Mouse (Mus musculus): ENCODE measurements around the gene Phox2a.

Phox2a gene

DNA sequence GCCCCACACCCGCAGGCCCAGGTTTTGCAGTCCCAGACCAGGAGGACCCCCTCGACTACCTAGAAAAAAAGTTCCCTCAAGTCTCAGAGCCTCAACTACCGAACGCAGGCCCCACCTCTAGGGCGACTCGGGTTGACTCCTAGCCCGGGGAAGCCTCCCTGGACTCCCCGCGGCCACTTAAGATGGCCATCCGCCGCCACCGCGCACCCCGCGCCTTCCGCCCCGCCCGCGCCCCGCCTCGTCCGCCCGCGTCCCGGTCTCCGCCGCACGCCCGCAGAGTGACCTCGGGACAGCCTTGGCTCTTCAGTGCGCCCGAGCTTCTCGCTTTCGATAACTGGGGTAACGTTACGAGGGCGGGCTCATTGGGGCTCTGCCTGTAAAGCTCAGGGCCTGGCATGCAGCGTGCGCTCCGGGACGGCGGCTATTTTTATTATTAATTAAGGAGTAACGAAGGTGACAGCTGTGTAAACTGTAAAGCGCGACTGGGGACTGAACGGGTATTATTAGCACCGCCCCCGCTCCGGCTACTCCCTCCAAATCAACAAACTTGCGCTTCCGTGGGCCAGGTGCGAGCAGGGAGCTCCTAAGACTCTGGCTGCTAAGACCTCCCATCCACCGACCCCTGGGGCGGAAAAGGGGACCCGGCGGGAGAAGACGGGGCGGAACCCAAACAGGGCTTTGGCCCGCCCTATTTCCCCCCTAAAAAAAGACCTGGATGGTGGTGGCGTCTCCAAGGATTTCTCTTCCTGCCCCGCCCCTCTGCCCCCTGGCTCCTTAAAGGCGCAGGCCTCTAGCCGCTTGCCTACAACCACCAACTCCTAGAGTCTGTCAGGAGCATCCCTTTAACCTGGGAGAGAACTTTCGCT is 19.7 kb downstream of the Phox2a start, which contains the start of gene Inppl1:
Gene Inppl1, minus strand, starts transcription at position 624 of the 866 bp plus-strand sequence.
- peak; percentile 30 to 51 for DNase-seq (ENCODE audit: low spot score in 2 of 2)

GRCm38 (mm10) chr7:101844186-101844585 is 26.1 kb downstream of the Phox2a start:
- no peak for DNase-seq (ENCODE audit: low spot score in 2 of 2)

GRCm38 (mm10) chr7:101847934-101848333 is 29.8 kb downstream of the Phox2a start:
- DNase-seq (ENCODE audit: low spot score in 2 of 2) = no peak

- DNase-seq (ENCODE audit: low spot score in 2 of 2) = no peak
These were observed 33.6 kb downstream of the Phox2a start for GRCm38 (mm10) chr7:101851689-101852088.

- DNase-seq (ENCODE audit: low spot score in 2 of 2) = no peak
These were observed 34.7 kb downstream of the Phox2a start for GRCm38 (mm10) chr7:101852846-101853245.

GRCm38 (mm10) chr7:101853816-101854215 is 35.7 kb downstream of the Phox2a start:
- no peak for DNase-seq (ENCODE audit: low spot score in 2 of 2)

DNA sequence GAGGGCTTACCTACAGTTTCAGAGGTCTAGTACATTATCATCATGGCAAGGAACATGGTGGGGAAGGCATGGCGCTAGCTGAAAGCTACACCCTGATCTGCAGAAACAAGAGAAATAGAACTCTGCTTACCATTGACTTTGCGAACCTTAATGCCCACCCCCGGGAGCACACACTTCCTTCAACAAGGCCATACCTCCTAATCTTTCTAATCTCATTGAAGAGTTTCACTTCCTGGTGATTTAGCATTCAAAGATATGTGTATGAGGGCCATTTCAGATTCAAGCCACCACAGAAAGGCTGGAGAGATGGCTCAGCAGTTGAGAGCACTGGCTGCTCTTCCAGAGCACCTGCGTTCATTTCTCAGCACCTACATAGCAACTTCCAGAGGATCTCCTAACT is 39.0 kb downstream of the Phox2a start, which contains the start of gene Folr2:
Gene Folr2, minus strand, starts transcription at position 101 of the 400 bp plus-strand sequence.
- DNase-seq (ENCODE audit: low spot score in 2 of 2) = no peak

DNA sequence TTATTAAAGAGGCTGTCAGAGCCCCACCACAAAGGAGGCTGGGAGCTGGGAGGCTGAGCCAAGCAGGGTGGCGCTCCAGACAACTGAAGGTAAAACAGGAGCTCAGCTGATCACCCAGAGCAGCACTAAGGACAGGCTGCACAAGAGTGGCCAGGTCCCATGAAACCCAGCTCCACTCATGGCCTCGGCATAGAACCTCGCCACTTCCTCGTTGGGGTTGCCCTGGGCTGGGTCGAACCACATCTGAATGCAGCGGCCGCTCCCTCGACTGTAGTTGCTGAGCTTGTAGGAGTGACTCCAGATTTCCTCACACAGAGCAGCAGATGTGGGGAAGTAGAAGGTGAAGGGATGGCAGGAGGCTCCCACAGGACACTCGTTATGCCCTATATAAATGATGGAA is 40.2 kb downstream of the Phox2a start:
- DNase-seq (ENCODE audit: low spot score in 2 of 2) = peak in 1 of 2 experiments; percentile 21

GRCm38 (mm10) chr7:101860978-101861377 is 42.9 kb downstream of the Phox2a start:
- no peak for DNase-seq (ENCODE audit: low spot score in 2 of 2)

- no peak for DNase-seq (ENCODE audit: low spot score in 2 of 2)
These were observed 44.2 kb downstream of the Phox2a start for GRCm38 (mm10) chr7:101862291-101862690.

DNA sequence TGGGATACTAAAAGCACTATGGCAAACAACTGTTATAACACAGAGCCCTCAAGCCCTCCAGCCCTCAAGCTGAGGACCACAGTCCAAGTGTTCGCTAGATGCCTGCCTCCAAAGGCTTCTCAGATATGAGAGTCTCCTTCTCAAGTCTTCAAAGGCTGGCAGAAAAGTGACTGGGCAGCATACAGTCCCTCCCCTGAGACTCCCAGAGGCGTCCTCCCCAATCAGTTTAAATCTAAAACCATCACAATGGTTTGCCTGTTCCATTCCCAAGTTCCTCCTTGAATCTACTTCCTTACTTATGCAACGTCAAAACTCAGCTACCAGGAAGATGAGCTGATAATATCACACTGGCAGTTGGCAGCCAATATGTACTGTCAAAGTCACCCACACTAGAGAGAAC is 45.3 kb downstream of the Phox2a start, which contains the start of gene Anapc15:
Gene Anapc15, plus strand, starts transcription at position 301 of the 400 bp plus-strand sequence.
- DNase-seq (ENCODE audit: low spot score in 2 of 2) = no peak

DNA sequence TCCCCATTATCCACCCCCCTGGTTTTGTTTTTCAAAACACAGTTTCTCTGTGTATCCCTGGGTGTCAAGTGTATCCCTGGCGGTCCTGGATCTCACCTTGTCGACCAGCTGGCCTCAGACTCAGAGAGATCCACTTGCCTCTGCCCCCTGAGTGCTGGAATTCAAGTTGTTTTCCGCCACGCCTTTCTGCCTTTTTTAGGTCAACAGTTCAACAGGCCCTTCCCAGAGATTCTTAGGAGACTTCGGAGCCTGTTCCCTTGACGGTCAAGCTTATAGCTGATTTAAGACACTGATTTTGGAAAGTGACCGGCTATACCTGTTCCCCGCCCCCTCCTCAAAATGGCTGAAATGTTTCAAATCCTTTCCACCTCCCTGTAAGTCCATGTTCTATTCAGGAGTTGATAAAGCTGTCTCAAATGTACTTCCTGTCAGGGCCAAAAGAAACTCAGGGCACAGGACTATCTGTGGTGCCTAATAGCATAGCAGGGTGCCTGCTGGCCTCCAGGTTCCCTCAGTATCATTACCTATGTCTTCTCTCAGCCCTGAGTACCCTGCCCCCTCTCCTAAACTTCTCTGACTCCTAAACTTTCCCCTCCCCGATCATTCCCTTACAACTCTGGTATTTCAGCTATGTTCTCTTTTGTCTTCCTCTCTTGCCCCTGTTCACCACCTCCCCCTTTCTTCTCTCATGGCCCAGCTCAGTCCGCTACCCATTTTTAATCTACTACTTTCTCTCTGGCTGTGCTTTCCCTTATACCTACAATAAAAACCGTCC is 48.6 kb downstream of the Phox2a start:
- DNase-seq (ENCODE audit: low spot score in 2 of 2) = no peak

GRCm38 (mm10) chr7:101867482-101867881 is 49.4 kb downstream of the Phox2a start:
- DNase-seq (ENCODE audit: low spot score in 2 of 2) = no peak

- DNase-seq (ENCODE audit: low spot score in 2 of 2) = no peak
These were observed 50.4 kb downstream of the Phox2a start for GRCm38 (mm10) chr7:101868241-101869162.

- no peak for DNase-seq (ENCODE audit: low spot score in 2 of 2)
These were observed 51.0 kb downstream of the Phox2a start for GRCm38 (mm10) chr7:101869163-101869500.

GRCm38 (mm10) chr7:101870629-101871028 is 52.5 kb downstream of the Phox2a start, which contains the start of gene Folr1:
TSS of gene Folr1 (minus strand) at chr7:101870788.
- DNase-seq (ENCODE audit: low spot score in 2 of 2) = no peak

- no peak for DNase-seq (ENCODE audit: low spot score in 2 of 2)
These were observed 53.2 kb downstream of the Phox2a start for GRCm38 (mm10) chr7:101871296-101871695.
